Mouse (Mus musculus) B cell, adult 62 days (primary cell): ENCODE measurements around the gene Tnfaip2. TPM values are rescaled to one million over a fixed set of nuclear protein-coding genes. Genes with fewer than 3 reads are reported as not detected.

ENCODE experiments used
- total RNA-seq: library from RNA; stranded (reverse); gene quantifications from 4 replicates; pipeline ENCODE4 v1.2.4, GENCODE M21; 2023

Gene Tnfaip2
- 2.7 to 7.0 TPM (median 5.1 TPM) in 4 replicates for total RNA-seq

DNA sequence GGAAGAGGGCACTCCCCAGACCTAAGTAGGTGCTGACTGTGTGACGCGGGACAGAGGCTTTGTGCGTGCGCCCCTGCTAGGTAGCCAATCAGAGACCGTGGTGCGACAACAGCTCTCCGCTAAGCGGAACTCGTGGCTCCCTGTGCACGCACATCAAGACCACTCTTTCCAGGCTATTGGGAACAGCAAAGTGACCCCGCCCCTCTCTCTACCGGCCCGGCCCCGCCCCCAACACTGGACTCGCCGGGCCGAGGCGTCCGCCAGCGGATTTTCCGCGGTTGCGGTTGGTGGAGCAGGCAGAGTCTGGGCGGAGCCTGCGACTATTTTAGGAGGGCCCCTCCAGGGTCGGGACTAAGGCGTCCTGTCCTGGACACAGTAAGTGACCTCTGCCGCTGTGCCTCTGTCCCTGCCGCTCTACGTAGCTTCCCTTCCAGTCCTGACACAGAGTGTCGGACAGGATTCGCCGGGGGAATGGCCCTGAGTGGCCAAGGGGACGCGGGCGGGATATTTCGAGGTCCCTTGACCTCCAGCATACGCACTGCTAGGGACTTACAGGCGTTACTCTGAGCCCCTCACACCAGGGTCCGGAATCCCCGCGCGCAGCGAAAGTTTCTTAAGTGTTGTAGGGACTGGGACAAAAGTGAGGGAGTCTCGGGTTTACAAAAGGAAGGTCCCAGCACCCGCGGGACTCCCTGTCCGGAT, at the start of gene Tnfaip2:
Tnfaip2 (plus strand) TSS at position 161 of the 702 bp plus-strand sequence.

DNA sequence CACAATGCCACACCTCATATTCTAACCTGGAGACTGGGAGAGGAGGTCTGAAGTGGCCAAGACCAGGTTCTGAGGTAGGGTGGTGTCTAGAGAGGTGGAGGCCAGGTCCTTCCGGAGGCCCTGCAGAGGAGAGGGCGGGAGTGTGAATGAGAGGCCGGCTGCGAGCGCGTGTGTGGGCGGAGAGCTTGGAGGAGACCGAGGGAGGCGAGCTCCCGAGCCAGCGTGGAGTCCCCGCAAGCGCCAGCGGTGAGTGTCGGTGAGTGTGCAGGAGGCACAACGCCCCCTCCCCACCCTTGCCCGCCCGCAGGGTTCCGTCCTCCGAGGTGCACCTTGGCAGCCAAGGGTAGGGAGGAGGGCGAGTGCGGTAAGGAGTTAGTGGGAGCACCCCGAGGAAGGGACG, 35.6 kb upstream of the Tnfaip2 start, which contains the start of gene Lbhd2:
Lbhd2 (plus strand) TSS at position 188 of the 400 bp plus-strand sequence.

DNA sequence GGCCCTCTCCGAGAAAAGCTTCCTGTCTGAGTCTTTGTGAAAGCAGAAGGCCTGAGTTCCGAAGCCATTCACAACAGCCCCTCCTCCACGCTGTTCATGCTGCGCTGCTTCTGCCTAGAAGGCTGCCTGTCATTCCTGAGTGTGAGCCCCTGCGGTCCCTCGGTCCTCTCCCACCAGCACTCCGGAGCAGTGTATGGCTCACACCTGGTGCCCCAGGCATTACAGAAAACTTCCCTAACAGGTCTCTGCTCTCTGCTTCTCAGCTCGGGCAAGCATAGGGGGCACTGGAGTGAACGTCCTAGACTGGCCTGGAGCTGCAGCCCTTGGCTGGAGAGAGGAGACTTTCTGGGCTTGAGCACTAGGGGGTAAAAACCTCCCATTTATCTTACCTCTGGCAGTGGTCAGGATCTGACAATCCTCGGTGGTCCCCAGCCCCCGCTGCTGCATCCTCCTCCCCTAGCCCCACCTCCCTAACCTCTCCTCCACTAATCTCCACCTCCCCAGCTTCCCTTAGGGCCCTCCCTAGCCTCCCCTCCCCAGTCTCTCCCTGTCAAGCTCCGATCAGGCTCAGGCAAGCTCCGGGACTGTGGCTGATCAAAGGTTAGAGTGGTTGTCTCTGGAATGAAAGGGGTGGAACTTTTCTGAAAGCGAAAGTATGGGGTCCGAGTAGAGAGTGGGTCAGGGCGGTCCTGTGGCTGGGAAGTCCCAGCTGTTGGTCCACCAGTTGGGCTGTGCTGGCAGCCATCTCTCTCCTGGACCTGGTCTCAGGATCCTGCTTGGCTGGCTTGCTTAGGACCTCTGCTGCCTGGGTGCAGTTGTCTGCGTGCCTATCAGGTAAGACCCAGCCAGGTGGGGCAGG, 25.1 kb upstream of the Tnfaip2 start, which contains the start of gene Exoc3l4:
Exoc3l4 (plus strand) TSS at position 97 of the 859 bp plus-strand sequence.

DNA sequence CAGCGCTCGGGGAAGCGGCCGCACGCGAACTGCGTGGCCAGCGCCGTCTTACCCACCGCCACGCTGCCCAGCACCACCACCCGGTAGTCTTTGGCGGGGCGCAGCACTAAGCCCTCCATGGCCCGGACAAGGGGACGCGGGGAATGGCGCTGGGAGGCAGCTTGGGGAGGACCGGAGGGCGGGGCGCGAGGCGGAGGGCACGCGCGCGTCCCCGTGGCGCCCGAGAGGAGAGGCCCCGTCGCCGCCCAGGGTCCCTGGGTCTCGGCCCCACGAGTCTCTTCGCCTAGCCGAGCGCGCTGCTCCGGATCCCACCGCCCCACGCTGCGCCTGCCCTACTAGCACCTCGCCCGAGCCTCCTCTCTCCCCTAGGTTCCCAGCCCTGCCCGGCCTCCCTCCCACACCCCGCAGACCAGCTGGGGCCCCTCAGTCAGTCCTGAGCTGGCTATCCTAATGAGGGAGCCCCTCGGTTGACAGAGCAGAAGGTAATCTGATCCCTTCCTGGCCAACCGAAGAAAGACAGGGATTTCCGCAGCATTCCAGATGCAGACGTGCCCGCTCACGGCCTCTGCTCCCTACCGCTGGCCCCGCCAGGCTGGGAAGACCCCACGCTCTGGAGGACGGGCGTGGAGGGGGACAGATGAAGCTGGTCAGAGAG, 43.5 kb downstream of the Tnfaip2 start, which contains the start of gene Gm266:
Gm266 (minus strand) TSS at position 172 of the 655 bp plus-strand sequence.

Other genes with a start within 250 kb of the Tnfaip2 start
- gene Amn, start 171.4 kb upstream of the Tnfaip2 start, total RNA-seq = 3.0 to 5.8 TPM (median 5.4 TPM) in 4 replicates
- gene Cdc42bpb, start 64.8 kb upstream of the Tnfaip2 start, total RNA-seq = 11.6 to 13.2 TPM (median 12.3 TPM) in 4 replicates
- gene Lbhd2, start 35.7 kb upstream of the Tnfaip2 start, total RNA-seq = not detected in 4 replicates
- gene Exoc3l4, start 25.5 kb upstream of the Tnfaip2 start, total RNA-seq = 0.73 TPM in 1 of 4 replicates, not detected in the others
- gene Gm266, start 43.4 kb downstream of the Tnfaip2 start, total RNA-seq = not detected in 4 replicates
- gene Eif5, start 95.5 kb downstream of the Tnfaip2 start, total RNA-seq = 1,164 to 1,231 TPM (median 1,180 TPM) in 4 replicates
- gene Mark3, start 132.1 kb downstream of the Tnfaip2 start, total RNA-seq = 77.7 to 92.2 TPM (median 85.0 TPM) in 4 replicates
- gene Ckb, start 229.9 kb downstream of the Tnfaip2 start, total RNA-seq = 0.78 to 4.1 TPM (median 3.1 TPM) in 4 replicates
- 12.0 to 19.1 TPM (median 13.8 TPM) in 4 replicates for gene Trmt61a, start 235.6 kb downstream of the Tnfaip2 start, total RNA-seq